In genomic region chr4:65496463-65496834, GRCm38 (mm10) we compare ENCODE assay signal across 9 mouse cellular contexts.
DNase-seq lines count a peak whose midpoint lies in the region; ATAC-seq and TF ChIP-seq lines count a peak whose summit lies in the region.
"Had no signal": no experiment of that assay in that cellular context is flagged by ENCODE, and none has a peak within 500 bp of the region (broad histone marks: within the 10 kb centered on the region; RNA-seq: fewer than 3 reads in every experiment).

No protein-coding gene starts in this region.

- no peak overlapping the region for H3K4me2 ChIP-seq in liver, embryonic 14.5 days (ENCODE audit: low read depth)
- H3K4me2 ChIP-seq: liver, embryonic 15.5 days had no signal

- H3K27me3 ChIP-seq in liver, embryonic 14.5 days (ENCODE audit: control insufficient read depth, insufficient read depth, low read length) = no peaks in the 10 kb centered on the region
- H3K27me3 ChIP-seq: liver, embryonic 15.5 days had no signal

- no peaks in the 10 kb centered on the region for H3K36me3 ChIP-seq in liver, embryonic 14.5 days (replicated peaks; ENCODE audit: control insufficient read depth, insufficient read depth, low read depth)
- H3K36me3 ChIP-seq: liver, embryonic 15.5 days had no signal

- DNase-seq in WW6 (ENCODE audit: low read depth, low spot score) = peak; percentile 14
- DNase-seq in cerebellum, adult 9-10 months = peak; percentile 93
- DNase-seq in heart, postnatal 36 days = peak; percentile 78 to 83
- DNase-seq in layer of hippocampus, adult 11-12 months (ENCODE audit: low spot score) = peak; percentile 85
- DNase-seq in liver, embryonic 14.5 days (ENCODE audit: low read depth in 3 of 3, low spot score in 3 of 3) = peak; percentile 9 to 17 (median 10)
- peak; percentile 78 to 87 for DNase-seq in urinary bladder, postnatal 36 days (ENCODE audit: low spot score in 2 of 2)

- peak; percentile 94 for ATAC-seq in frontal cortex, adult (ENCODE audit: low TSS enrichment)
- ATAC-seq in liver, embryonic 14.5 days (ENCODE audit: insufficient read depth) = no peak

- no peak for TF ChIP-seq EP300 in liver, embryonic 14.5 days (IDR thresholded peaks at IDR 0.05; ENCODE audit: low read depth)

- TF ChIP-seq POLR2A in olfactory bulb, adult 2 months (IDR thresholded peaks at IDR 0.05; ENCODE audit: insufficient read depth, low read depth, low read length) = no peak

- TF ChIP-seq CTCF in liver, embryonic 14.5 days (IDR thresholded peaks at IDR 0.05; ENCODE audit: low read depth) = peak; percentile 80
- peak; percentile 71 for TF ChIP-seq CTCF in olfactory bulb, adult 2 months (IDR thresholded peaks at IDR 0.05; ENCODE audit: insufficient read depth, low read depth, low read length)

- no peak overlapping the region for H3K27ac ChIP-seq in liver, embryonic 14.5 days
- 0 out of 2 replicates have a peak overlapping the region, but pooled peaks have one; percentile 44 for H3K27ac ChIP-seq in olfactory bulb, adult 2 months (ENCODE audit: insufficient read depth, low read depth, low read length)
- H3K27ac ChIP-seq: liver, embryonic 15.5 days had no signal

- no peaks in the 10 kb centered on the region for H3K4me1 ChIP-seq in liver, embryonic 14.5 days (replicated peaks; ENCODE audit: control insufficient read depth in 2 of 2, insufficient read depth in 2 of 2, low read length in 1 of 2)
- peaks cover 3% of the 10 kb centered on the region for H3K4me1 ChIP-seq in olfactory bulb, adult 2 months (ENCODE audit: control insufficient read depth, insufficient read depth, low read length)
- H3K4me1 ChIP-seq: liver, embryonic 15.5 days had no signal

- no peak overlapping the region for H3K9ac ChIP-seq in liver, embryonic 14.5 days (replicated peaks)
- H3K9ac ChIP-seq: liver, embryonic 15.5 days had no signal

- no peaks in the 10 kb centered on the region for H3K9me3 ChIP-seq in liver, embryonic 14.5 days (ENCODE audit: control insufficient read depth, low read length)
- H3K9me3 ChIP-seq: liver, embryonic 15.5 days had no signal

- intact Hi-C loops in heart, postnatal 36 days (cut with DNase I) = loop anchor here (2.0 to 5.0 kb wide), 4 partner anchors 91 to 964 kb away; no protein-coding TSS in a partner anchor

- H3K4me3 ChIP-seq in liver, embryonic 14.5 days (ENCODE audit: insufficient read depth in 1 of 2, low read depth in 2 of 2, low read length in 2 of 2) = no peak overlapping the region
- H3K4me3 ChIP-seq in olfactory bulb, adult 2 months (ENCODE audit: insufficient read depth, low read depth, low read length) = no peak overlapping the region
- H3K4me3 ChIP-seq: liver, embryonic 15.5 days had no signal

- WGBS in liver, embryonic 14.5 days (ENCODE audit: insufficient replicate concordance) = 3% methylated on average over 3 of the region's 3 CpGs
- WGBS in olfactory bulb, adult 2 months = 9% methylated on average over 3 of the region's 3 CpGs

Comparison
In these comparisons a context has a peak if more than half of its experiments do, and no peak if none do; other contexts are left out.
1. DNase-seq: peak in every context shown above with its lines; median percentile 93 in cerebellum, adult 9-10 months; 85 in layer of hippocampus, adult 11-12 months; 82 in urinary bladder, postnatal 36 days; 80 in heart, postnatal 36 days; 14 in WW6; 10 in liver, embryonic 14.5 days.